Mouse (Mus musculus) activated CD4-positive, CD25-positive, alpha-beta regulatory T cell, adult 4 months (primary cell): ENCODE data around the gene Zgpat. TPM values are rescaled to one million over a fixed set of nuclear protein-coding genes. Genes with fewer than 3 reads are reported as not detected.

Experiments
- polyA plus RNA-seq, 2 experiments: library from polyadenylated mRNA; unstranded; fragments of 100-300 nt; shearing (Covaris generic); gene quantifications; one replicate each; pipeline ENCODE4 v1.2.1; 2017

The Zgpat gene
- polyA plus RNA-seq, 2 experiments from 2014 or later, result 22.2 to 22.8 TPM

Other genes starting within 250 kb of the Zgpat start
- not detected for gene Kcnq2, start 229.6 kb upstream of the Zgpat start, polyA plus RNA-seq
- not detected for gene Eef1a2, start 207.9 kb upstream of the Zgpat start, polyA plus RNA-seq
- gene Ppdpf, start 177.7 kb upstream of the Zgpat start, polyA plus RNA-seq, result 100 to 1,000 TPM; 179 to 181 TPM
- not detected for gene Ptk6, start 162.1 kb upstream of the Zgpat start, polyA plus RNA-seq
- gene Srms, start 151.7 kb upstream of the Zgpat start, polyA plus RNA-seq, result under 1 TPM; 0.18 to 0.38 TPM
- gene Fndc11, start 144.9 kb upstream of the Zgpat start, polyA plus RNA-seq, result 1 to 10 TPM in 1 of 2 experiments, under 1 TPM in 1; 0.73 to 1.1 TPM
- gene Helz2, start 122.9 kb upstream of the Zgpat start, polyA plus RNA-seq, result 10 to 100 TPM; 15.5 to 18.4 TPM
- 10 to 100 TPM in 1 of 2 experiments, 1 to 10 TPM in 1; 8.5 to 11.4 TPM for gene Gmeb2, start 76.9 kb upstream of the Zgpat start, polyA plus RNA-seq
- gene Stmn3, start 50.4 kb upstream of the Zgpat start, polyA plus RNA-seq, result under 1 TPM in 1 of 2 experiments, not detected in 1; 0.40 TPM
- gene Rtel1, start 45.2 kb upstream of the Zgpat start, polyA plus RNA-seq, result 10 to 100 TPM; 22.9 to 25.4 TPM
- gene Arfrp1, start 476 bp downstream of the Zgpat start, polyA plus RNA-seq, result 10 to 100 TPM; 52.2 to 60.8 TPM
- 100 to 1,000 TPM; 369 to 440 TPM for gene Lime1, start 15.2 kb downstream of the Zgpat start, polyA plus RNA-seq
- gene Zbtb46, start 94.5 kb downstream of the Zgpat start, polyA plus RNA-seq, result 1 to 10 TPM; 2.5 to 4.3 TPM
- gene Abhd16b, start 128.3 kb downstream of the Zgpat start, polyA plus RNA-seq, result not detected
- gene Tpd52l2, start 132.2 kb downstream of the Zgpat start, polyA plus RNA-seq, result 100 to 1,000 TPM in 1 of 2 experiments, 10 to 100 TPM in 1; 88.0 to 103 TPM
- gene Dnajc5, start 155.6 kb downstream of the Zgpat start, polyA plus RNA-seq, result 10 to 100 TPM; 36.9 to 37.1 TPM
- 100 to 1,000 TPM; 111 to 136 TPM for gene Uckl1, start 220.0 kb downstream of the Zgpat start, polyA plus RNA-seq
- gene Prpf6, start 226.9 kb downstream of the Zgpat start, polyA plus RNA-seq, result 10 to 100 TPM; 69.3 to 69.5 TPM
- gene Zfp512b, start 227.9 kb downstream of the Zgpat start, polyA plus RNA-seq, result 10 to 100 TPM; 20.3 to 26.9 TPM
- gene Samd10, start 234.3 kb downstream of the Zgpat start, polyA plus RNA-seq, result 10 to 100 TPM in 1 of 2 experiments, 1 to 10 TPM in 1; 8.7 to 12.5 TPM